Mouse (Mus musculus) small intestine, adult 2 months (tissue): ENCODE data around the gene Ctps.

Experiments used
- CTCF ChIP-seq: fragments of 200-500 bp; IDR thresholded peaks from 2 replicates; pipeline ENCODE4 v1.5.1; 2012; ENCODE audit warnings: low read depth, mild to moderate bottlenecking, control low read depth, inconsistent platforms, low read length, moderate library complexity, mixed read lengths; ENCODE audit not compliant: insufficient replicate concordance, insufficient read length; ENCODE audit errors: extremely low read depth
- POLR2A ChIP-seq: fragments of 200-500 bp; IDR thresholded peaks from 2 replicates; pipeline ENCODE4 v1.6.1; 2012; ENCODE audit warnings: low read depth, mild to moderate bottlenecking, control low read depth, inconsistent platforms, low read length, moderate library complexity

- no peak for TF ChIP-seq POLR2A
- no peak for TF ChIP-seq CTCF
Observed at GRCm38 (mm10) chr4:120514366-120514765, 55.7 kb downstream of the Ctps start.
